Mouse (Mus musculus): Measurements from ENCODE around the gene Npr3. TPM values are rescaled to one million over a fixed set of nuclear protein-coding genes. Genes with fewer than 3 reads are reported as not detected.

Npr3 gene
- 6.3 and 6.6 TPM in 2 replicates for polyA plus RNA-seq (2016; fragmentation: Nextera tagmentation; extraction: Ambion mirVana)

- Histone ChIP-seq H3K36me3 (no peaks in the 10 kb centered on the region), H3K27me3 (peaks cover 25% of the 10 kb centered on the region), H3K4me1 (peaks cover 28% of the 10 kb centered on the region), H3K9ac (peak within 1 kb of the TSS; percentile 16; the same call in 1 of the 2 replicates), H3K9me3 (no peaks in the 10 kb centered on the region), H3K4me3 (peak within 1 kb of the TSS; percentile 55), H3K27ac (peak within 1 kb of the TSS; percentile 7; the same call in 1 of the 2 replicates), H3K4me2 (replicated peaks) (peak within 1 kb of the TSS; percentile 91)
- under 1% methylated on average over 42 of the region's 42 CpGs for WGBS
- no peak for ATAC-seq (ENCODE audit: insufficient number of reproducible peaks, insufficient read depth, low FRiP score, low TSS enrichment)
Measured at GRCm38 (mm10) chr15:11906571-11907531, at the start of gene Npr3. Gene Npr3, minus strand, starts transcription at chr15:11907287.

DNA sequence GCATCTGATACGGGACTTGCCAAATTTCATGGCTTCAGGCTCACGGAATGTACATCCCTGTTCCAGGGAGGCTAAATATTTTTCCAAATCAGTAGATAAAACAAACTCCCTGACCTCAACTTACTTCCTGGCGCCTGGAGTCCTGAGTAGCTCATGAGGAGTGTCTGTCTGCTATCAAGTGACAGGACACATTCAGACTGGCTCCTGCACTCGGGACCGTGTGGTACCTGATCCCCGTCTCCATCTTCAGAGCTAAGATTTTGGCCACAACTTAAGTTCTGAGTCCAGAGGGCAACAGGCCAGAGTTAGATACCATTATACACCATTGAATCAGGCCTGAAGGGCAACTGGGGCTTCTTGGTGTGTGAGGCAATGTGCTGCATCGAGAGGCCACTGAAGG is 49.0 kb upstream of the Npr3 start:
- no peaks in the 10 kb centered on the region for H3K27me3 ChIP-seq
- no peaks in the 10 kb centered on the region for H3K4me1 ChIP-seq
- H3K36me3 ChIP-seq = no peaks in the 10 kb centered on the region
- H3K27ac ChIP-seq = no peak overlapping the region
- H3K9me3 ChIP-seq = no peaks in the 10 kb centered on the region
- no peak overlapping the region for H3K4me2 ChIP-seq (replicated peaks)
- ATAC-seq (ENCODE audit: insufficient number of reproducible peaks, insufficient read depth, low FRiP score, low TSS enrichment) = no peak
- H3K9ac ChIP-seq = no peak overlapping the region
- H3K4me3 ChIP-seq = no peak overlapping the region
- 73% methylated on average over 7 of the region's 7 CpGs for WGBS

GRCm38 (mm10) chr15:11954190-11954589 is 47.1 kb upstream of the Npr3 start:
- Histone ChIP-seq H3K4me1 (no peaks in the 10 kb centered on the region), H3K36me3 (no peaks in the 10 kb centered on the region), H3K27me3 (no peaks in the 10 kb centered on the region), H3K4me2 (replicated peaks) (no peak overlapping the region), H3K4me3 (no peak overlapping the region), H3K27ac (no peak overlapping the region), H3K9me3 (no peaks in the 10 kb centered on the region), H3K9ac (no peak overlapping the region)
- ATAC-seq (ENCODE audit: insufficient number of reproducible peaks, insufficient read depth, low FRiP score, low TSS enrichment) = no peak
- WGBS = 61% methylated on average over 4 of the region's 4 CpGs

- ATAC-seq (ENCODE audit: insufficient number of reproducible peaks, insufficient read depth, low FRiP score, low TSS enrichment) = no peak
- H3K9me3 ChIP-seq = no peaks in the 10 kb centered on the region
- WGBS = 78% methylated on average over 3 of the region's 3 CpGs
- H3K4me3 ChIP-seq = no peak overlapping the region
- H3K9ac ChIP-seq = no peak overlapping the region
- no peak overlapping the region for H3K27ac ChIP-seq
- no peak overlapping the region for H3K4me2 ChIP-seq (replicated peaks)
- no peaks in the 10 kb centered on the region for H3K36me3 ChIP-seq
- no peaks in the 10 kb centered on the region for H3K27me3 ChIP-seq
- H3K4me1 ChIP-seq = no peaks in the 10 kb centered on the region
Measured at GRCm38 (mm10) chr15:11952159-11952558, 45.1 kb upstream of the Npr3 start.

DNA sequence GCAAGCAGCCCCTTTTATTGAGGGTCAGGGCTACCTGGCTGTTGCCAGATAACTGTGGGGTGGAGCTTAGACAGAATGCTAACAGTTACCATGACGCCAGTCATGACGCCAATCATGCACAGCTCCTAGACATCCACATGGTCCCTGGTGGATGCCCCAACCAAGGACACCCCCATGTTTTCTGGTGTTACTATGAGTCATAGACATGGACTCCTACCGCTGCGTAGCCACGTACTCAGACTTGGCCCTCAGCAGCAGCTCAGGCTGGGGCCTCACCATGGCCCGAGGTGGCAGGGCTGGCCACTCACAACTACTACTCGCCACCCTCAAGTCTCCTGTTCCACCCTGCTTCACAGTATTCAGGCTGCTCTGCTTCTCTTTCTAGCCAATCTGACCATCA is 44.1 kb upstream of the Npr3 start:
- Histone ChIP-seq H3K9ac (no peak overlapping the region), H3K4me2 (replicated peaks) (no peak overlapping the region), H3K4me3 (no peak overlapping the region), H3K9me3 (no peaks in the 10 kb centered on the region), H3K27ac (no peak overlapping the region), H3K27me3 (no peaks in the 10 kb centered on the region), H3K36me3 (no peaks in the 10 kb centered on the region), H3K4me1 (no peaks in the 10 kb centered on the region)
- ATAC-seq (ENCODE audit: insufficient number of reproducible peaks, insufficient read depth, low FRiP score, low TSS enrichment) = no peak
- WGBS = 95% methylated on average over 7 of the region's 7 CpGs

DNA sequence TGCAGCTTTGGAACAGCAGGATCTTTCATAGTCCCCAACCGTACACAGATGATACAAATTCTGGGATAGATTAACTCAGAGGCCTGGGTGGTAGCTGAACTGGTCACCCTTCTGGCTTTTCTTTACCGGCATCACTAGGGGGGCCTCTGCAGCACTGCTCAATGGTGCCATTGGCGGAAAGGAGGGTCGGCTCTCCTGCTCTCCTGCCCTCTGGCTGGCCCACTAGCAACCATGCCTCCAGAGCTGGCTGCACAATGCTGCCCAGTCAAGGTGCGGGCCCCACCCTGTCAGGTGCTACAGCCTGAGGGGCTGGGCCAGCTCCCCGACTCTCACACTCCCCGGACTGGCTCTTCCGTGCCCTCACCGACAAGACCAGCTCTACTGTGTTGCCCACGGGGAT is 43.1 kb upstream of the Npr3 start:
- Histone ChIP-seq H3K4me3 (no peak overlapping the region), H3K9ac (no peak overlapping the region), H3K4me2 (replicated peaks) (no peak overlapping the region), H3K4me1 (no peaks in the 10 kb centered on the region), H3K9me3 (no peaks in the 10 kb centered on the region), H3K27me3 (no peaks in the 10 kb centered on the region), H3K27ac (no peak overlapping the region), H3K36me3 (no peaks in the 10 kb centered on the region)
- no peak for ATAC-seq (ENCODE audit: insufficient number of reproducible peaks, insufficient read depth, low FRiP score, low TSS enrichment)
- WGBS = 86% methylated on average over 10 of the region's 10 CpGs

- Histone ChIP-seq H3K9me3 (no peaks in the 10 kb centered on the region), H3K4me1 (no peaks in the 10 kb centered on the region), H3K27me3 (no peaks in the 10 kb centered on the region), H3K36me3 (no peaks in the 10 kb centered on the region), H3K4me3 (no peak overlapping the region), H3K4me2 (replicated peaks) (no peak overlapping the region), H3K27ac (no peak overlapping the region), H3K9ac (no peak overlapping the region)
- no peak for ATAC-seq (ENCODE audit: insufficient number of reproducible peaks, insufficient read depth, low FRiP score, low TSS enrichment)
- WGBS = 89% methylated on average over 3 of the region's 3 CpGs
Measured at GRCm38 (mm10) chr15:11949490-11949889, 42.4 kb upstream of the Npr3 start.

DNA sequence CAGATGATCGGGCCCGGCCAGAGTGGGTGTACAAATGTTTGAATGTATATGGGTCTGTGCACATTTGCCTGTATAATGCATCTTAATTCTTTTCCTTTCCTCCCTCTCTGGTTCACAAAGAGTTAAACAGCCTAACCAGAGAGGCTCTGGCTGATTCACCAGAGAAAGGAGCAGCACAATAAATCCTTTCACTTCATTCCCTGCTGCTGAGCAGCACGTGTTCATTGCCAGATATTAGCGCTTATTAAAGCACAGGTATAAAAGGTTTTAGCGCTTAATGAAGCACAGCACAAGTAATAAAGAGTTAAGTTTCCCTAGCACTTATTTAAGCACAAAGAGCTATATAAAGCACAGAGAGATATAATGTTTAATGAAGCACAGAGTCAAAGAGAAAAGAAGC is 33.8 kb upstream of the Npr3 start:
- H3K36me3 ChIP-seq = no peaks in the 10 kb centered on the region
- H3K27me3 ChIP-seq = no peaks in the 10 kb centered on the region
- no peak overlapping the region for H3K27ac ChIP-seq
- no peak overlapping the region for H3K4me2 ChIP-seq (replicated peaks)
- no peak for ATAC-seq (ENCODE audit: insufficient number of reproducible peaks, insufficient read depth, low FRiP score, low TSS enrichment)
- H3K4me3 ChIP-seq = no peak overlapping the region
- no peaks in the 10 kb centered on the region for H3K9me3 ChIP-seq
- H3K4me1 ChIP-seq = no peaks in the 10 kb centered on the region
- no peak overlapping the region for H3K9ac ChIP-seq
- 50% methylated on average over 5 of the region's 5 CpGs for WGBS

DNA sequence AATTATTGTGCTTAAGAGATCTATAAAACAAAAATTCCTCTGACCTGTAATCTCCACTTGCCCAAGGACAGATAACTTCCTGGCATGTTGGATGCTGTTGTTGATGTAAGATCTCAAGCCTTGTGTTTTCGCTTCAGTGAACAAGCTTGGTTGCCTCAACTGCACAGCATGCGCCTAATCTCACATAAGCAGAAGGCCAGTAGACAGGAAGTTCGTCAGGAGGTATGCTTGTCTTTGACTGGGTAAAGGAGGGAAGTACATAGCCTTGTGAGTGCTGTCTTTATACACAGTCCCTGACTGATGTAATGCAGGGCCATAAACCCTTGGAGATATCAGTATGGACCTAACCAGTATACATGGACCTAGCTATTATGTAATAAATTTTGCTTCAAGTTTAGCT is 20.7 kb upstream of the Npr3 start:
- Histone ChIP-seq H3K4me1 (no peaks in the 10 kb centered on the region), H3K9me3 (no peaks in the 10 kb centered on the region), H3K4me3 (no peak overlapping the region), H3K9ac (no peak overlapping the region), H3K27me3 (no peaks in the 10 kb centered on the region), H3K27ac (no peak overlapping the region), H3K4me2 (replicated peaks) (no peak overlapping the region), H3K36me3 (no peaks in the 10 kb centered on the region)
- WGBS = 85% methylated on average over 3 of the region's 3 CpGs
- no peak for ATAC-seq (ENCODE audit: insufficient number of reproducible peaks, insufficient read depth, low FRiP score, low TSS enrichment)

DNA sequence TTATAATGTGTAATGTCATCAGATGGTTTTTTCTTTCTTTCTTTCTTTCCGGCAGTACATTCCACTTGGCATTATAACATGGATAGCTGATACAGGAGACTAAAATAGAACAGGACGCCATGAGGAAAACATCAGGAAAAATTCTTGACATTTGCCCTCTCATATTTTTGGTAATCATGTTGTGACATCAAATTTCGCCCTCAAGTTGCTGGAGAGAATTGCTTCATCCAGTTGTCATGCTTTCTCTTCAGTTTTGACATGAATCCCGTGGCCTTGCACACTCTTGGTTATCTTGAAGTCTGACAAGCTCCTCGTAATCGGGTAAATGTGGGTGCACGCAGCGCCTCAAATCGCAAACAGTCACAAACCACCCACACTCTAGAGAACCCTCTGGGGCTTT is 7.0 kb upstream of the Npr3 start:
- H3K36me3 ChIP-seq = no peaks in the 10 kb centered on the region
- ATAC-seq (ENCODE audit: insufficient number of reproducible peaks, insufficient read depth, low FRiP score, low TSS enrichment) = no peak
- 69% methylated on average over 9 of the region's 9 CpGs for WGBS

GRCm38 (mm10) chr15:11909875-11910274 is 2.8 kb upstream of the Npr3 start:
- Histone ChIP-seq H3K27me3 (peaks cover 6% of the 10 kb centered on the region; the same call in 1 of the 2 replicates), H3K9ac (no peak overlapping the region), H3K4me1 (peaks cover 15% of the 10 kb centered on the region), H3K27ac (no peak overlapping the region), H3K4me3 (no peak overlapping the region), H3K9me3 (no peaks in the 10 kb centered on the region), H3K36me3 (no peaks in the 10 kb centered on the region), H3K4me2 (replicated peaks) (no peak overlapping the region)
- no peak for ATAC-seq (ENCODE audit: insufficient number of reproducible peaks, insufficient read depth, low FRiP score, low TSS enrichment)
- 38% methylated on average over 6 of the region's 6 CpGs for WGBS

More for the DNA sequence above, 7.0 kb upstream of the Npr3 start:
- Histone ChIP-seq H3K4me1 (no peaks in the 10 kb centered on the region), H3K9me3 (no peaks in the 10 kb centered on the region), H3K4me2 (replicated peaks) (no peak overlapping the region), H3K27me3 (no peaks in the 10 kb centered on the region), H3K9ac (no peak overlapping the region), H3K27ac (no peak overlapping the region), H3K4me3 (no peak overlapping the region)

DNA sequence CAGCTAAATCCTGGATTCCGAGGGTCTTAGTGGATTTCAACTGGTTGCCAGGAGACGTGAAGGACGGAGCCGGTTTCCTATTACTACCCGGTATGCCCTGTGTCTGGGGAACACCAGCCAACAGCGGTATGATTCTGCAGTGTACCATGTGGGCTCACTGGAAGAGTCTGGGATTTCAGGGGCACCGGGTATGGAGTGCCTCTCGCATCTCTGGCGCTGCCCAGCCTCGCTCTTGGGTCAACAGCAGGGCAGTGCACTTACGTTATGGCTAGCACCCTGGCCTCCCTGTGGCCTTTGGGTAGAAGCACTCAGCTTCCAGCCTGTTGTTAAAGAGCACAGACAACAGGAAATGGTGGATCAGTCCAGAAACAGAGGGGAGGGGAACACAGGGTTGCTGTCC is 1.1 kb upstream of the Npr3 start:
- Histone ChIP-seq H3K4me2 (replicated peaks) (peak overlapping the region; percentile 36), H3K36me3 (no peaks in the 10 kb centered on the region), H3K27me3 (peaks cover 23% of the 10 kb centered on the region), H3K27ac (no peak overlapping the region), H3K4me1 (peaks cover 28% of the 10 kb centered on the region), H3K9ac (no peak overlapping the region), H3K4me3 (no peak overlapping the region), H3K9me3 (no peaks in the 10 kb centered on the region)
- WGBS = 3% methylated on average over 11 of the region's 11 CpGs
- ATAC-seq (ENCODE audit: insufficient number of reproducible peaks, insufficient read depth, low FRiP score, low TSS enrichment) = no peak
